Mouse (Mus musculus): ENCODE measurements around the gene Trpm2. TPM values are rescaled to one million over a fixed set of nuclear protein-coding genes. Genes with fewer than 3 reads are reported as not detected.
"Not testable (repeated sequence)": the region's sequence is repeated elsewhere in the genome, so short reads cannot be mapped to it uniquely, and the experiment has no call there.

Trpm2 gene
- polyA plus RNA-seq, 1 experiment from 2014 or later: 0.43 TPM

GRCm38 (mm10) chr10:77974323-77974722 lies 4.0 kb upstream of the Trpm2 start:
- DNase-seq (ENCODE audit: low spot score): no peak
- Histone ChIP-seq H3K4me1 (peaks cover 24% of the 10 kb centered on the region), H3K36me3 (no peaks in the 10 kb centered on the region), H3K27ac (no peak overlapping the region), H3K9me3 (no peaks in the 10 kb centered on the region), H3K27me3 (ENCODE audit: insufficient read depth, poor library complexity, severe bottlenecking) (peaks cover 22% of the 10 kb centered on the region), H3K4me3 (no peak overlapping the region)
- WGBS: 66% methylated on average over 5 of the region's 5 CpGs

GRCm38 (mm10) chr10:77971709-77972553 lies 1.6 kb upstream of the Trpm2 start:
- H3K27me3 ChIP-seq (ENCODE audit: insufficient read depth, poor library complexity, severe bottlenecking): peaks cover 43% of the 10 kb centered on the region
- DNase-seq (ENCODE audit: low spot score): no peak
- peaks cover 12% of the 10 kb centered on the region for H3K4me1 ChIP-seq
- 55% methylated on average over 17 of the region's 17 CpGs for WGBS
- no peaks in the 10 kb centered on the region for H3K9me3 ChIP-seq
- H3K27ac ChIP-seq: no peak overlapping the region
- no peak overlapping the region for H3K4me3 ChIP-seq
- no peaks in the 10 kb centered on the region for H3K36me3 ChIP-seq

DNA sequence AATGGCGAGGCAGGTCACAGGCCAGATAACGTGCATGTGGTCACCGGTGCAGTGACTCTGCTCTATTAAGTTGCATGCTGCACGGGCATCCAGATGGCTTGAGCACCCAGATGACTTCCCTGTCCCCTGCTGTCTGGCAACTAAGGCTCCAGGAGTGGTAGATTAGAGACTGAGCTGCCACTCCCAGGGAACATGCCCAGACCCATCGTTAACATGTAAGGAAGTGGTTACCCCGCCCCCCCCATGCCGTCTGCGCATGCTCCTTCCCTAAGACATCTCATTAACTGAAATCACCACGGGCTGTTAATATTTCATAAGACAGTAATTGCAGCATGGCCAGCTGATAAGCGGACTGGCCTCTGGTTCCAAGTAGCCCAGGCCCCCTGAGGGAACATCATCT lies 828 bp upstream of the Trpm2 start:
- H3K36me3 ChIP-seq: no peaks in the 10 kb centered on the region
- no peak overlapping the region for H3K27ac ChIP-seq
- H3K27me3 ChIP-seq (ENCODE audit: insufficient read depth, poor library complexity, severe bottlenecking): peaks cover 51% of the 10 kb centered on the region
- no peak overlapping the region for H3K4me3 ChIP-seq
- H3K4me1 ChIP-seq: peaks cover 12% of the 10 kb centered on the region
- WGBS: 82% methylated on average over 10 of the region's 10 CpGs
- H3K9me3 ChIP-seq: no peaks in the 10 kb centered on the region
- no peak for DNase-seq (ENCODE audit: low spot score)

GRCm38 (mm10) chr10:77969973-77970325 lies 414 bp downstream of the Trpm2 start:
- H3K4me1 ChIP-seq: peaks cover 7% of the 10 kb centered on the region
- H3K36me3 ChIP-seq: no peaks in the 10 kb centered on the region
- peaks cover 53% of the 10 kb centered on the region for H3K27me3 ChIP-seq (ENCODE audit: insufficient read depth, poor library complexity, severe bottlenecking)
- 11% methylated on average over 8 of the region's 8 CpGs for WGBS
- no peak for DNase-seq (ENCODE audit: low spot score)
- H3K9me3 ChIP-seq: no peaks in the 10 kb centered on the region
- H3K4me3 ChIP-seq: peak overlapping the region; percentile 54
- no peak overlapping the region for H3K27ac ChIP-seq

GRCm38 (mm10) chr10:77969274-77969972 lies 940 bp downstream of the Trpm2 start:
- Histone ChIP-seq H3K36me3 (no peaks in the 10 kb centered on the region), H3K9me3 (no peaks in the 10 kb centered on the region), H3K27ac (no peak overlapping the region), H3K4me3 (peak overlapping the region; percentile 54), H3K4me1 (peaks cover 7% of the 10 kb centered on the region), H3K27me3 (ENCODE audit: insufficient read depth, poor library complexity, severe bottlenecking) (peaks cover 53% of the 10 kb centered on the region)
- no peak for DNase-seq (ENCODE audit: low spot score)
- WGBS: 3% methylated on average over 26 of the region's 26 CpGs

GRCm38 (mm10) chr10:77963971-77964370 lies 6.4 kb downstream of the Trpm2 start:
- Histone ChIP-seq H3K9me3 (no peaks in the 10 kb centered on the region), H3K27me3 (ENCODE audit: insufficient read depth, poor library complexity, severe bottlenecking) (peaks cover 28% of the 10 kb centered on the region), H3K36me3 (no peaks in the 10 kb centered on the region), H3K27ac (no peak overlapping the region), H3K4me1 (no peaks in the 10 kb centered on the region), H3K4me3 (no peak overlapping the region)
- no peak for DNase-seq (ENCODE audit: low spot score)
- 76% methylated on average over 6 of the region's 6 CpGs for WGBS

GRCm38 (mm10) chr10:77962725-77963124 lies 7.6 kb downstream of the Trpm2 start:
- Histone ChIP-seq H3K4me1 (no peaks in the 10 kb centered on the region), H3K4me3 (no peak overlapping the region), H3K27me3 (ENCODE audit: insufficient read depth, poor library complexity, severe bottlenecking) (peaks cover 15% of the 10 kb centered on the region), H3K27ac (no peak overlapping the region), H3K9me3 (no peaks in the 10 kb centered on the region), H3K36me3 (no peaks in the 10 kb centered on the region)
- WGBS: 72% methylated on average over 2 of the region's 2 CpGs
- no peak for DNase-seq (ENCODE audit: low spot score)

GRCm38 (mm10) chr10:77950468-77950867 lies 19.9 kb downstream of the Trpm2 start:
- not testable (repeated sequence) for DNase-seq (ENCODE audit: low spot score); H3K9me3 ChIP-seq; H3K27me3 ChIP-seq (ENCODE audit: insufficient read depth, poor library complexity, severe bottlenecking); H3K27ac ChIP-seq; H3K36me3 ChIP-seq; H3K4me3 ChIP-seq; H3K4me1 ChIP-seq
- 85% methylated on average over 9 of the region's 12 CpGs for WGBS

- Histone ChIP-seq H3K27me3 (ENCODE audit: insufficient read depth, poor library complexity, severe bottlenecking) (no peaks in the 10 kb centered on the region), H3K4me3 (no peak overlapping the region), H3K36me3 (no peaks in the 10 kb centered on the region), H3K9me3 (no peaks in the 10 kb centered on the region), H3K4me1 (no peaks in the 10 kb centered on the region), H3K27ac (no peak overlapping the region)
- no peak for DNase-seq (ENCODE audit: low spot score)
- WGBS: 39% methylated on average over 2 of the region's 2 CpGs
Observed at GRCm38 (mm10) chr10:77939685-77940084, 30.7 kb downstream of the Trpm2 start.

DNA sequence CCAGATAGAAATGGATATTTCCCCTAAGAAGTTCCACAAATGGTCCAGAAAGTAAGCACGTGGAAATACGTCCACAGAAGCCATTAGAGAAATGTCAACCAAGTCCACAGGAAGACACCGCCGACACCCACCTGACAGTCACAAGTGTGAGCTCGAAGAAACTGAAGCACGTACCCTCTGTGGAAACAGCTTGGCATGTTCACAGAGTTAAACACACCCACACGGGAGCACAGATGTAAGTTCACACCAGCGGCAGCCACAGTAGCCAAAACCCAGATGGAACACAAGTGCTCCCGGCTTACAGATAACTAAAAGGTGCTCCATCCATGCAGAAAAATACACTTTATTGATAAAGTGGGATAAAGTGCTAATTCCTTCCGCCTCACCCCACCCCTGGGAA lies 43.0 kb downstream of the Trpm2 start:
- no peak for DNase-seq (ENCODE audit: low spot score)
- H3K27ac ChIP-seq: no peak overlapping the region
- H3K27me3 ChIP-seq (ENCODE audit: insufficient read depth, poor library complexity, severe bottlenecking): no peaks in the 10 kb centered on the region; the same call in 1 of the 2 replicates
- no peaks in the 10 kb centered on the region for H3K9me3 ChIP-seq
- 85% methylated on average over 10 of the region's 10 CpGs for WGBS
- no peaks in the 10 kb centered on the region for H3K4me1 ChIP-seq
- no peak overlapping the region for H3K4me3 ChIP-seq
- no peaks in the 10 kb centered on the region for H3K36me3 ChIP-seq

- H3K4me3 ChIP-seq: no peak overlapping the region
- no peak for DNase-seq (ENCODE audit: low spot score)
- H3K9me3 ChIP-seq: no peaks in the 10 kb centered on the region
- no peak overlapping the region for H3K27ac ChIP-seq
- 43% methylated on average over 7 of the region's 7 CpGs for WGBS
- no peaks in the 10 kb centered on the region for H3K36me3 ChIP-seq
- no peaks in the 10 kb centered on the region; the same call in 1 of the 2 replicates for H3K27me3 ChIP-seq (ENCODE audit: insufficient read depth, poor library complexity, severe bottlenecking)
- no peaks in the 10 kb centered on the region for H3K4me1 ChIP-seq
Observed at GRCm38 (mm10) chr10:77926140-77926539, 44.2 kb downstream of the Trpm2 start.

- H3K27ac ChIP-seq: no peak overlapping the region
- H3K4me1 ChIP-seq: no peaks in the 10 kb centered on the region
- 71% methylated on average over 4 of the region's 4 CpGs for WGBS
- no peaks in the 10 kb centered on the region; the same call in 1 of the 2 replicates for H3K27me3 ChIP-seq (ENCODE audit: insufficient read depth, poor library complexity, severe bottlenecking)
- no peaks in the 10 kb centered on the region for H3K9me3 ChIP-seq
- H3K4me3 ChIP-seq: no peak overlapping the region
- no peaks in the 10 kb centered on the region for H3K36me3 ChIP-seq
- no peak for DNase-seq (ENCODE audit: low spot score)
Observed at GRCm38 (mm10) chr10:77922681-77923080, 47.7 kb downstream of the Trpm2 start.

GRCm38 (mm10) chr10:77921009-77921408 lies 49.4 kb downstream of the Trpm2 start:
- DNase-seq (ENCODE audit: low spot score): no peak
- Histone ChIP-seq H3K27me3 (ENCODE audit: insufficient read depth, poor library complexity, severe bottlenecking) (no peaks in the 10 kb centered on the region; the same call in 1 of the 2 replicates), H3K27ac (no peak overlapping the region), H3K4me1 (no peaks in the 10 kb centered on the region), H3K36me3 (no peaks in the 10 kb centered on the region), H3K4me3 (no peak overlapping the region), H3K9me3 (no peaks in the 10 kb centered on the region)
- WGBS: 75% methylated on average over 5 of the region's 5 CpGs
